Mouse (Mus musculus) CH12.LX (cell line): Measurements from ENCODE around the gene Kif20b.

Experiments
- CTCF ChIP-seq, 2 experiments: IDR thresholded peaks in 1 of 2; conservative IDR thresholded peaks in 1 of 2; 2 replicates each; pipeline ENCODE4 v1.5.1; 2011 to 2012; ENCODE audit warnings: low read depth in 2 of 2, low read length in 2 of 2, improper control_type of control experiment in 1 of 2, inconsistent platforms in 1 of 2, mild to moderate bottlenecking in 1 of 2, moderate library complexity in 1 of 2
- ELF1 ChIP-seq: IDR thresholded peaks from 2 replicates; pipeline ENCODE4 v1.6.1; 2014; ENCODE audit warnings: low read depth, mild to moderate bottlenecking, inconsistent platforms, low read length, improper control_type of control experiment
- EP300 ChIP-seq: IDR thresholded peaks from 2 replicates; pipeline ENCODE4 v1.6.1; 2011; ENCODE audit warnings: low read length, improper control_type of control experiment
- MAZ ChIP-seq: IDR thresholded peaks from 2 replicates; pipeline ENCODE4 v1.6.1; 2012; ENCODE audit warnings: low read depth, mild to moderate bottlenecking, inconsistent platforms, low read length, improper control_type of control experiment, moderate library complexity
- MEF2A ChIP-seq: IDR thresholded peaks from 2 replicates; pipeline ENCODE4 v1.6.1; 2014; ENCODE audit warnings: low read depth, mild to moderate bottlenecking, inconsistent platforms, low read length, improper control_type of control experiment, borderline replicate concordance
- NRF1 ChIP-seq: IDR thresholded peaks from 2 replicates; pipeline ENCODE4 v1.6.1; 2014; ENCODE audit warnings: low read depth, mild to moderate bottlenecking, inconsistent platforms, low read length, improper control_type of control experiment, moderate library complexity
- POLR2A ChIP-seq: IDR thresholded peaks from 2 replicates; pipeline ENCODE4 v1.6.1; 2011; ENCODE audit warnings: low read depth, mild to moderate bottlenecking, improper control_type of control experiment, low read length
- RAD21 ChIP-seq: IDR thresholded peaks from 2 replicates; pipeline ENCODE4 v1.6.1; 2011; ENCODE audit warnings: low read depth, mild to moderate bottlenecking, low read length, improper control_type of control experiment, moderate library complexity
- TCF12 ChIP-seq: IDR thresholded peaks from 2 replicates; pipeline ENCODE4 v1.6.1; 2014; ENCODE audit warnings: low read depth, mild to moderate bottlenecking, inconsistent platforms, low read length, improper control_type of control experiment
- UBTF ChIP-seq: IDR thresholded peaks from 2 replicates; pipeline ENCODE4 v1.6.1; 2012; ENCODE audit warnings: low read depth, mild to moderate bottlenecking, inconsistent platforms, low read length, improper control_type of control experiment, moderate library complexity
- USF1 ChIP-seq: IDR thresholded peaks from 2 replicates; pipeline ENCODE4 v1.6.1; 2014; ENCODE audit warnings: low read depth, mild to moderate bottlenecking, inconsistent platforms, low read length, improper control_type of control experiment
- ZC3H11A ChIP-seq: IDR thresholded peaks from 2 replicates; pipeline ENCODE4 v1.6.1; 2012; ENCODE audit warnings: low read depth, mild to moderate bottlenecking, inconsistent platforms, low read length, improper control_type of control experiment

- TF ChIP-seq CTCF (conservative IDR thresholded peaks at IDR 0.05 in 1 of 2, IDR thresholded peaks at IDR 0.05 in 1 of 2; ENCODE audit: low read depth in 2 of 2, low read length in 2 of 2) = no peak
- TF ChIP-seq EP300 = no peak
- no peak for TF ChIP-seq POLR2A
- TF ChIP-seq MEF2A = no peak
- TF ChIP-seq TCF12 = no peak
- no peak for TF ChIP-seq UBTF
- no peak for TF ChIP-seq RAD21
- TF ChIP-seq NRF1 = no peak
- TF ChIP-seq USF1 = no peak
- no peak for TF ChIP-seq ELF1
- no peak for TF ChIP-seq MAZ
- no peak for TF ChIP-seq ZC3H11A
Measured at GRCm38 (mm10) chr19:34906772-34907171, 15.4 kb upstream of the Kif20b start.
